Mouse (Mus musculus) layer of hippocampus, postnatal 10 days (tissue): ENCODE data around the gene Myom1. TPM values are rescaled to one million over a fixed set of nuclear protein-coding genes. Genes with fewer than 3 reads are reported as not detected.

ENCODE experiments used
- DNase-seq, 2 experiments: peaks; one replicate each; pipeline ENCODE4 v3.0.0; 2021; ENCODE audit warnings: low spot score in 2 of 2
- total RNA-seq, 2 experiments: library from RNA; stranded (reverse); gene quantifications; 2 replicates each; pipeline ENCODE4 v1.2.3; 2021

Myom1 gene
- total RNA-seq, 2 experiments from 2014 or later, result 5.0 to 6.0 TPM

DNA sequence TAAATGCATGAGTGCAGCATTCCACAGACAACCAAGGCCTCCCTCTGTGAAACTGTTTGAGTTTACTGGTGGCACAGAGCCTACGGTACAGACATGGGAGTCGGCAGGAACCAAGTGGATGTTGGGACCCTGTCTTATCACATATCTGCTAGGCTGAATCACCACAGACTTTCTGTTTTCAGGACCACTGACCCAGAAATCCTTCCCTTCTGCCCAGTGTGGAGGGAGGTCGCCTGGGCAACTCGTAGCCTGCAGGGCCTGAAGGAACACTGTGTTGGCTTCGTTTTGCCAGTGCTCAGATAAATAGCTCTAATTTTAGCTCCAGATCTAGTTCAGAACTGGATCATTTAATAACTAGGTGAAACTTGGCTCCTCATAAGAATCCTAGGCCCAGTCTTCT, 12.5 kb downstream of the Myom1 start:
- no peak for DNase-seq

DNA sequence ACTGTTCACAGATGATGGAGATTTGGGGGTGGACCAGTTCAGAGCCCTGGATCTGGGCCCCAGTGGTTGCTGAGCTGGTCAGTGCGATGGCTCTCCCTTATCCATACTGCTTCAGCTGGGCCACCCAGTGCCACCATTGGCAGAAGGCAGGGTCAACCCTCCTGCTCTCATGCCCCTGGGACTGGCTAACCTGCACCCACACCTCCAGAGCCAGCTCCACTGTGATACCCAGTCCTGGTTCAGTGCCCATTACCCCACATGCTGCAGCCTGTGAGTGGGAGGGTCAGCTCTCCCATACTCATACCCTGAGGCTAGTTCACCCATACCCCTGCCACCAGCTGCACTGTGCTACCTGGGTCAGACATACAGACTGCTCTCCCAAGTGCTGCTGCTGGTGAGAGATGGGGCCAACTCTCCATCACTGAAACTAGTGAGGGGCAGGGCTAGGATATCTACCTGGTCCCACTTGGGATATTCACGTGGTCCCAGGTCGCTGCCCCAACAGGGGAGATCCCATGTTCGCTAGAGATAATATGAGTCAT, 15.1 kb downstream of the Myom1 start:
- DNase-seq, result no peak

DNA sequence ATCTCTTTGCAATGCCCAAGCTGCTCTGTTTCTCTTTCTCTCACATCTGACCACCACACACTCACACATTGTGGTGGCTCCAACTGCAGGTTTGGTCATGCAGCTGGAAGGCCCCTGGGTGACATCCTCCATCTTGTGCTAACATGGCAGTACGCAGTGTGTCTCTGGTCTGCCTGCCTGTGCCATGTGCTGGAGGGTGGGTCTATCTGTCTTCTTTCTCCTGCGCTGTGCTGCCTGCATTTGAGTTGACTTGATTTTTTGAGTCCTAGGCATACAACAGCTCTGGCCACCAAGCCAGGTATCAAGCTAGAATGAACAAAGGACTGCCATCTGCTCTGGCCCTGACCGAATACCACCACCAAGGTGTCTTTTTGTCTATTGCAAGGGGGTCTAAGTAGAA, 15.7 kb downstream of the Myom1 start:
- no peak for DNase-seq

DNA sequence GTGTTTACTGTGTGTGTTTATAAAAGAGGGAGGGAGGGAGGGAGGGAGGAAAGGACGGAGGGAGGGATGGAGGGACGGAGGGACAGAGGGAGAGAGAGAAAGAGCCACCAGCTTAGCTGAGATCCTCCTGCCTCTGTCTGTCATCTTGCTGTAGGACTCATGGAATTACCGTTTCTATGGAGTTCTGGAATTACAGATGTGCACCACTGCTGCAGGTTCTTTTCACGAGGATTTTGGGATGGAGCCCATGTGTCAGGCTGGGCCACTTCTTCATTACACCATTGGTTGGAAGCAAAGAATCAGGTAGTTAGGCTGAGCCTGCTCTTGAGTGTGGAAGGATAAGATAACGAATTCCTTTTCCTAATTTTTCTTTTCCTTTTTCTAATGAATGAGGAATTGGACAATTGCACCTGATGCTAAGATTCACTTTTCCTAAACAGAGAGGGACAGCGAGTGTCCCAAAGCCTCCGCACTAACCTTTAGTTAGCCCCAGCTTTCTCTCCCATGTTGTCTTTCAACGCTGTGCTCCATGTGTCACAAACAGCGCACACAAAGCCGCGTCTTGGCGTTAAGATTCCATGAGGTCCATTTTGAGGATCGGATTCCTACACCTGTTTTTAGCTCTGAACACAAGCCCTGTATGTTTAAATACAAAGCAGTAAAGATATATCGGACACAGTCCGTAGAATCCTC, 16.3 kb downstream of the Myom1 start:
- no peak for DNase-seq

DNA sequence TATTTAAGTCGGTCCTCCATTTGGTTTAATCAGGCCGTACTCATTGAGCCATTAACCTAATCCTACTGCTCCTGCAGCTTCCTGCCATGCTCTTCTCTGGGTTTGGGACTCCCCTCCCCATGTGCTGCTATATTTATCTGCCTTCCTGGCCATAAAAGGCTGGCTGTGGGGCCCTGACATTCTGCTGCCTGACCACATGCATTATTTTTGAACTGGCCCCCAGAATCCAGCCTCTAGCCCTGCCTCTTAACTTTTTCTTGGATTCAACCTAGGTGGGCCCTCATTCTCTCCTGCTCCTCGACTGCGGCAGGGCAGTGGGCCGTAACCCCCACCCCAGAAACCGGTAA, 16.8 kb downstream of the Myom1 start:
- DNase-seq, result no peak

DNA sequence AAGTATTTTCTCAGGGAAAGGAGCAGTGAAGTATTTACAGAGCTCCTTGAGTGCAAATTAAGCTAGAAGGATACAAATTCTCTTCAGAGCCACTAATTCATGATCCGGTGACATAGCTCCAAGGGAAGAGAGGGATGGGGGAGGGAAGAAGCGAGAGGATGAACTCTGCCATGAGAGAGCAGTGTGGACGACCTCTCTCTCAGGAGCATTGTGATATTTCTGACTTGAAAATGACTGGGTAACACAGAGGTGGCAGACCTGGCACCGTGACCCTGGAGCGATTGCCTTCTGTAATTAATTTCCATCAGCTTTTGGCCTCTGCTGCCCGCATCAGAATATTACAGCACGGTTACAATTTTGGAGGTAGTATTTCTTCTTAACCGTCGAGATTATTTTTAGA, 17.4 kb downstream of the Myom1 start:
- DNase-seq, result no peak

DNA sequence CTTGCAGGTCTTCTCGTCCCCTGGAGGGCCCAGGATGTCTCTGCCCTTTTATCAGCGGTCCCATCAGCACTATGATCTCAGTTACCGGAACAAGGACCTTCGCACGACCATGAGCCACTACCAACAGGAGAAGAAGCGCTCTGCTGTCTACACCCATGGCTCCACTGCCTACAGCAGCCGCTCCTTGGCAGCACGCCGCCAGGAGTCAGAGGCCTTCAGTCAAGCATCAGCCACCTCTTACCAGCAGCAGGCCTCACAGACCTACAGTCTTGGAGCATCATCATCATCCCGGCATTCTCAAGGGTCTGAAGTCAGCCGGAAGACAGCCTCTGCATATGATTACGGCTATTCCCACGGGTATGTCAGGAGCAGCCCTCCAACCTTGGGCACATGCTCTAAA, 20.4 kb downstream of the Myom1 start:
- DNase-seq, result no peak

DNA sequence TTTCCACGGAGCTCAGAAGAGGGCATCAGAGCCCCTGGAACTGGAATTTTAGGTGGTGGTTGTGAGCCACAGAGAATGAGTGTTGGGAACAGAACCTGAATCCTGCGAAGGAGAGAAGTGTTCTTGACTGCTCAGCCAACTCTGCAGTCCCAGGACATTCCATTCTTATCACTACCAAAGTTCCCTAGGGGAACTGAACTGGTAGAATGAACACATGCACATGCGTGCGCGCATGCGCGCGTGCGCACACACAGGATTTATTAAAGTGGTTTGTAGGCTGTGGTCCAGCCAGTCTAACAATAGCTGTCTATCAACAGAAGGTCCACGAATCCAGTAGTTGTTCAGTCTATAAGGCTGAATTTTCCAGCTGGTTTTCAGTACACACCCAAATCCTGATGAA, 21.6 kb downstream of the Myom1 start:
- DNase-seq, result no peak

DNA sequence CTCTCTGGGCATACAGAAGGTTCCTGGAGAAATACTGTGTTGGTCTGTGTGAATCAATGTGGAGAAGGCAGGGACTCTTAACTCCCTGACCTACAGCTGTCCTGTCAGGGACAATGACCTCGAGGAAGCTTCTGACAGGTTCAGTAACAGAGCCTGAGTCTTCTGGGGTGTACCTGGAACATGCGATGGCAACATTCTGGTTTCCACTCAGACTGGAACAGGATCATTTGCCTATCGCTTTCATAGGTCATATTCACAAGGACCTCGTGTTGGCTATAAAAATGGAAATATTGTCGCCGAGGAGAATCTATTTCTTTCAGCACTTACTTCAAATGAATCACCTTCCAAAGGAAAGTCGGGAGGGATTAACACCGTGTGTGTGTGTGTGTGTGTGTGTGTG, 23.5 kb downstream of the Myom1 start:
- DNase-seq, result no peak

DNA sequence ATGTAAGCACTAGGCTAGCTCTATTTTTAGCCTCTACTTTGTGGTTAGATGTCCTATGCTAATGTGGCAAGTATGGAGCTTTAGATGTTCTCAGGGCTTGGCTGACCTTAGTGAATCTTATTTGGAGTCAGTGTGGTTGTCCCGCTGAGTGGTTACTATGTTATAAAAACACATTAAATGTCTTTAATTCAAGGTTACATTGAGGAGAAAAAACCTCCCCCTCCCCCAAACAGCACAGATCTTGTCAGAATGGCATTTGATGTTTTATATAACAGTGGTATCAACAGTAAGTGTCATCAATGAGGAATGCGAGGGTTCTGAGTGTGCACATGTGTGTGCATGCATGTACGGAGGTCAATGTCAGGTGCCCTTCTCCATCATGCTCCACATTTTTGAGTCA, 24.8 kb downstream of the Myom1 start:
- no peak for DNase-seq

DNA sequence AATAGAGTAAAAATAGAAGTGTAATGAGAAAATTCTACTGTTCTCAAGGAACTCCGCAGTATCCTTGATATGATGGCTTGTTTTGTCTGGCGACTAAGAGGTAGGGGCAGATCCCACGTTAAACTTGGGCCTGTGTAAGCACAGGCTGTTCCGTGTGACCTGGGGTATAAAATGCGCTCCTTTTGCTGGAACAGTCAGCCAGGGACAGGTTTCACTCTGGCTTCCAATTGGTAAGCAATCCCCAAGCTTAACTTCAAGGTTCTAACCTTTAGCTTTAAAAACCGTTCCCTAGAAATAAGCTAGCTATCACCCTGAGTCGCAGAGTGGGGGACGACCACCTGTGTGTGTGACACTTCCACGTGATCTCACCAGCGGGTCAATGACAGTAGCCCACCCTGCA, 30.3 kb downstream of the Myom1 start:
- no peak for DNase-seq

DNA sequence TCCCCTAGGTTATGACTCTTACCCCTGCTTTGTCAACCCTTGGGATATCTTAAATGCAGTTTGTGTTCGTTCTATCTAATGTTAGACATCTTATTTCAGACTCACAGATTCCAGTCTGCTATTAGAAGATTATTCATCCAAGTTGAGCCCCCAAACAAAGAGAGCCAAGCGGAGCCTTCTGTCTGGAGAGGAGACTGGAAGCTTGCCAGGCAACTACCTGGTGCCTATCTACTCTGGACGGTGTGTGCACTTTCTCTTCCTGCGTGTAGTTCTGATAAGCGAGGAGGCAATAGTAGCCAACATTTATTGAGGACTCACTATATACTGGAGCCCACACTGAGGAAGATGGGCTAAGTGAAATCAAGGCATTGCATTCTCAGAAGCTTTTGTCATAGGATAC, 32.0 kb downstream of the Myom1 start:
- DNase-seq, result no peak

DNA sequence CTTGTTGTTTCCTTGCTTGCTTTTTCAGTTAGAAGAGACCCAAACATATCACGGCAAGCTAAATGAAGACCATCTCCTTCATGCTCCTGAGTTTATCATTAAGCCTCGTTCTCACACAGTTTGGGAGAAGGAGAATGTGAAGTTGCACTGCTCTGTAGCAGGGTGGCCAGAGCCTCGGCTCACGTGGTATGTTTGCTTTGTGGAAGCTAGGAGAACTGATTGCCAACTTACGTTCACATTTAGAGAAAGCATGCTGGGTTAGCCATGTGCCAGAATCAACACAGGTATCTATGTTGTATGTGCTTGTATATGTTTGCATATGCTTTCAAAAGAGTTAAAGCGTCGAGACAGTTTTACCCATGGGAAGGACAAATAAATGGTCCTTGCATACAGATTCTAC, 34.8 kb downstream of the Myom1 start:
- DNase-seq, result no peak

DNA sequence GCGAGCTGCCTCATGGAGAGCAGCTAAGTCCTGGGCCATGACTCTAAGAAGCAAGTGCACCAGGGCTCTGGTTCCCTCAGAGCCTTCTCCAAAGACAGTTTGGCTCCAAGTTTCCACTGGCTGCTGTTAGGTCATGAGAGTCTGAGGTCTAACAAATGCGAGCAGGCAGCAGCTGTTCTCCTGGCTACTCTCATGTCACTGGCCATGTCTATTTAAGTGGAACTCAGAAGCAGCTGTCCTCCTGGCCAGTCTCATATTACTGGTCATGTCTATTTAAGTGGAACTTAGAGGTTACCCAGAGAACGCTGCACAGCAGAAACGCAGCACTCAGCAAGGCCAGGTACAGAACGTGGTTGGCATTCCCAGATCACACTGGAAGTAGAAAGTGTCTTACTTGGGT, 36.4 kb downstream of the Myom1 start:
- no peak for DNase-seq

DNA sequence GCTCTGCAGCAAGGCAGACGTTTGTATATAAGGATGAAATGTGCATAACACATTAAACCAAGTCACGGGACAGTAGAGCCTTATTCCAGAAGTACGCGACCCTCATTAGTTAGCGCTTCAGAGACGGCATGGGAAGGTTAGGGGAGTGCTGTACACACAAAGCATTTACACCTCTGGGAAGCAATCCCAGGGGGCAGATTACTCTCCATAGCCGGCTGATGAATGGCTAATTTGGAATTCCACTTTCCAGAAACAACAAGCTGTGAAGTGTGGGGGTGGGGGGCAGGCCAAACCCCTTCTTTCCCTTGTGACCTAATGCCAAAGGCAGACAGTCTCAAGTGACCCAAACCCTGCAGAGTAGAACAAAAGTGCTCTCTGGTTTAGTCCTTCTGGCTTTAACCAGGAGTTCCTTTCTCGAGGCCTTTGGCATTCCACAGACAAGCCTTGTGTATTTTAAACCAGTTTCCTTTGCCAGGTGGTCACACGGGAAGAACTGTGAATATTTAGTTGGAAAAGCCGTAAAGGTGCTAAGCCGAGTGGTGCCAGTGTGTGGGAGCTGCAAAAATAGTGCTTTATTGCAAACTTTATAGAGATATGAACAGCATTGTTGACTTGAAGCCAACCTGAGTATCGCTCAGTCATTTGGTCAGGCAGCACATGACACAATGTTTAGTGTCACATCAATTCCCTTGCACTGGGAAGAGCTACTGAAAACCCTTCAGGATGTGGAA, 37.6 kb downstream of the Myom1 start:
- DNase-seq, result no peak

DNA sequence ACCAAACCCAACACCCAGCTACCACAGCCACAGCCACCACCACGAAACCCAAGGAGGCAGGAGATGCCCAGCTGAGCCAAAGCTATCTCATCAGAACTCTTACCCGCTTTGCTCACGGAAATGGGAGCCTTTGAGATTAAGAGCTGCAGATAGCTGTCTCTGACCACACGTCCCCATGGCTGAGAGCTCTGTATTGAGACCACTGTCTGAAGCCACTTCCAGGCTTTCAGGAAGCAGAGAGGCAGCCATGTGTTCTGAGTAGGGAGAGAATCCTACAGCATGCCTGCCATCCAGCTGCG, 38.1 kb downstream of the Myom1 start:
- no peak for DNase-seq

DNA sequence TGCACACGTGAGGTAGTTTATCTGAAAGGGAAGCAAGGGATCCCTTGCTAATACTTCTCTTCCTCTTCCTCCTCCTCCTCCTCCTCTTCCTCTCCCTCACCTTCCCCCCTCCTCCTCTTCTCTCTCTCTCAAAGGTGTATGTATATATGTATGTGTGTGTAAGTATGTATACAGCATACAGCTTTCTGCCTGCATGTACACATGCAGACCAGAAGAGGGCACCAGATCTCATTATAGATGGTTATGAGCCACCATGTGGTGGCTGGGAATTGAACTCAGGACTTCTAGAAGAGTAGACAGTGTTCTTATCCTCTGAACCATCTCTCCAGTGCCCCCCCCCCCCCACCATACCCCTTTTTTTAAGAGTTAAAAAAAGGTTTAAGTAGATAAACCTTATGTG, 40.2 kb downstream of the Myom1 start:
- no peak for DNase-seq

DNA sequence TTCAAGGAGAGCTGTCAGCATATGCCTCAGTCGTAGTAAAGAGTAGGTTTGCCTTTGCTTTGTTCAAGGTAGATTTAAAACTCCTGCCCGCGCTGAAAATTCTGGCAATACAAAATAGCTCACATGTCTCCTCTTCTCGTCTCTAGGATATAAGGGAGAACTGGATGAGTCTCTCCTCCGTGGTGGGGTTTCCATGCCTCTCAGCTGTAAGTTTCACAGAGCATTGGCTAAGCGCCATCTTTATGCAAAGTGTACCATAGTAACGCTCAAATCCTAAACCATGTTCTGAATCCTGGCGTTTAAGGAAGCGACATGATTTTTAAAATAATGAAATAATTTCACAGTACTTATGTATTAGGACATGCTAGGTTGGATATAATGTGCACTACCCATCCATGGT, 43.2 kb downstream of the Myom1 start:
- no peak for DNase-seq

DNA sequence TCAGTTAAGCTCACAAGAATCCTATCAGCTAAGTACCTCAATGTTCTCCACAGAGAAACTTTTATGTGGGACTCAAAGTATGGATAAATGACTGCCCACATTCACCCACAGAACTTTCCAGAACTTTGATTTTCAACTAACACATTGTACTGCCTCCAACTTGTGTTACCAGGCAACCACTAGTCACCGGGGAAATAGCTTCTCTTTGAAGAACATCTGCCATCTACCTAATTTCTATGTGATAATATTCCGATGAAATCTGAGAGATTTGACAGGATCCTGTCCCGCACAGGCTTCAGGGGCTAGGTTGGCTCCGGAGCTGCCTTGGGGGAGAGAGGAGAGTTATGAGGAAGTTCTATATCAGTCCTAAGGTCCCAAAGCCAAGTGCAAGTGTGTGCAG, 44.4 kb downstream of the Myom1 start:
- no peak for DNase-seq

DNA sequence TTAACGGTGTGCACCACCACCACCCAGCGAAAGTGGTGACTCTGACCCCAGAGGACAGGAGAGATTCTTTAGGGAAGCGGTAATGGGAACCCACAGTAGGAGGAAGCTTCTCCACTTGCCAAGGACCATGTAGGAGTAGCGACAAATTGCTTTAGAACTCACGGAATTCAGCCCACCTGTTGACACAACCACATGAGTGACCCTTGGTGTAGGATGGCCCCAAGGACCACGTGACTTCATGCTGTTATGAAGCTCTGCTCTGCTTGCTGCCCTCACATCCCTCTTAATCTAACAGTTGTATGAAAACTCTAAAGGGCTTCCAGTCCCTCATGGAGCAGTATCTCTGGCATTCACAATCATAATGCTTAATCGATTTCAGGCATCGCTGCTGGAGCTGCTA, 46.9 kb downstream of the Myom1 start:
- no peak for DNase-seq

DNA sequence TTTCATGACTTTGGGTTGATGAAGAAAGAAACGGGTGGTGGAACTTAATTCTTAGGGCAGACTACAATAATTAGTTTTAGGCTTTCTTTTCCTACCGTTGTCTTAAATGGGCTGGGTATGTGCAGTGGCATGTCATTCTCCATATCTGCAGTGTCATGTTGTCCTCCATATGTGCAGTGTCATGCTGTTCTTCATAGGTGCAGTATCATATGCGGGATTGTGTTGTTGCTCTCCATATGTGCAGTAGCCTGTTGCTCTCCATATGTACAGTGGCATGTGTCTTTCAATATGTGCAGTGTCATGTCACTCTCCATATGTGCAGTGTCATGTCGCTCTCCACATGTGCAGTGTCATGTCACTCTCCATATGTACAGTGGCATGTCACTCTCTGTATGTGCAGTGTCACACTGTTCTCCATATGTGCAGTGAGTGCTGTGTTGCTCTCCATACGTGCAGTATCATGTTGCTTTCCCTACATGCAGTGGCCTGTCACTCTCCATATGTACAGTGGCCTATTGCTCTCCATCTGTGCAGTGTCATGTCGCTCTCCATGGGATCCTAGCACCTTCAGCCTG, 50.8 kb downstream of the Myom1 start:
- DNase-seq, result no peak

DNA sequence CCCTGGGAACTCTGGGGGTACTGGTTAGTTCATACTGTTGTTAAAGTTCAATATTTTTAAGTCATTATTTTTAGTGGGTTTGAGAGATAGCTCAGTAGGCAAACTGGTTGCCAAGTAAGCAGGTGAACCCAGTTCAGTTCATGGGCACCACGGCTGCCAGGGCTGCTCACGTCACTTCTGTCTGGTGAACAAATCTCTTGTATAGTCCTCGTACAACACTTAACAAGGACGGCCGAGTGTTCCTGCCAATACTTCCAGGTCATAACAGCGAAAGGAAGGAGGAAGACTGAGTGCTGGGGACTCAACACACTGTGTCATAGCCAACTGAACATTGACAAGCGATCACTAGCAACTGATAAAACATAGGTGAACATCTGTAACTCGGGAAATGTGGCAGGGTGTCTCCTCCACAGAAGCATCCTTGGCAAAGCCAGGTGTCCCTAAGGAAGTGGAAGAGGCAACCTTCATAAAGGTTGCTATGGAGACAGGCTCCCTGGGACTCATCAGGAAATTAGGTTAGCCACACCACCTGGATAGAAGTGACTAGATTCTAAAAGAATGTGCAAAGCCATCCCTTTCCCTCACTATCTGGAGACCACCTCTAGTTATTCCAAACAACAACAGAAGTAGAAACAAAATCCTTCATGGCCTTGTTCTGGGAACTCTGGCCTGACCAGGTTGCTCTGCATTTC, 52.9 kb downstream of the Myom1 start:
- no peak for DNase-seq
